8 mouse cellular contexts compared by ENCODE assay signal in the genomic region with DNA sequence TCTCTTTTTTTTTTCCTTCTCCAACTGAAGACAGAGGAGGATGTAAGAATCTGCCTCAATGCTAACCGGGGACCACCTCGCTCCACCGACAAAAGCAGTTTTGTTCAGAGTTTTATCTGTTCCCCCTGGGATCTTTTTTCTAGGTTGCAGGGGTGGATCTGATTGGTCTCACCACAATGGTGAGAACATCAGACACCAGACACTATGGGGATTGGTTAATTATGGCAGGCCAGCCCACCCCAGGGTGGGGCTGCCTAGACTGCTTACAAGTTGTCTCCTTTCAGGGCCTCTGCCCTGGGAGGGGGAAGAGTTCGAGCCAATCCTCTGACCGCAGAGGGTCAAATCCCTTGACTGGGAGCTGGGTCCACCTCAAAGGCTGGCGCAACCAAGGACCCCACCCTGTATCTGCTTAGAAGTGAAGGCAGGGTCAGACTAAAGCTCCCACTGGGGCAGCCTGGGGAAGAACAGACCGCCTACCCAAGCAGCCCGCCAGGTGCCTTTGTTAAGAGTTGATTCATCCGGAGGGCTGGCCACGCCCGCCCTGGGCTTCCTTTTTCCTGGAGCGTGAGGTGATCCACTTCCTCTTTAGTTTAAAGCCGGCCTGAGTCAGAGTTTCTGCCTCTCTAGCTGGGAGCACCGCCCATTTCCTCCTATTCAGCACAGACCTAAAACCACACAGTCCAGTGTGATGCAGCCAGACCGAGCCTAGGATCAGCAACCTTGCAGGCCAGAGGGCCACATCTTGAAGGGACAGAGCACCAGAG.
DNase-seq lines count a peak whose midpoint lies in the region; ATAC-seq and TF ChIP-seq lines count a peak whose summit lies in the region.

No protein-coding gene starts in this region.

- H3K36me3 ChIP-seq in ES-Bruce4 (ENCODE audit: control insufficient read depth, insufficient read depth, low read length, poor library complexity, severe bottlenecking) = no peaks in the 10 kb centered on the region
- no peaks in the 10 kb centered on the region for H3K36me3 ChIP-seq in intestine, postnatal 0 days (ENCODE audit: control insufficient read depth, insufficient read depth)
- no peaks in the 10 kb centered on the region for H3K36me3 ChIP-seq in neural tube, embryonic 13.5 days

- no peaks in the 10 kb centered on the region for H3K27me3 ChIP-seq in ES-Bruce4 (ENCODE audit: control insufficient read depth, insufficient read depth, low read length, poor library complexity, severe bottlenecking)
- no peaks in the 10 kb centered on the region for H3K27me3 ChIP-seq in intestine, postnatal 0 days (replicated peaks; ENCODE audit: control insufficient read depth, insufficient read depth, low read length)
- no peaks in the 10 kb centered on the region for H3K27me3 ChIP-seq in neural tube, embryonic 13.5 days

- peak; percentile 4 for DNase-seq in c-Kit-positive CD71-positive TER-119-negative erythroid progenitor cells, embryonic 14.5 days (ENCODE audit: low read depth)
- DNase-seq in heart, adult 11 months = peak; percentile 100
- peak; percentile 76 for DNase-seq in lung, adult 2 months
- DNase-seq in urinary bladder, postnatal 14 days (ENCODE audit: low spot score) = peak; percentile 85
- no peak for DNase-seq in frontal cortex, postnatal 25 days (ENCODE audit: low spot score in 2 of 2)

- WGBS in intestine, postnatal 0 days = 13% methylated on average over 15 of the region's 15 CpGs
- WGBS in lung, adult 2 months = 13% methylated on average over 15 of the region's 15 CpGs
- 9% methylated on average over 15 of the region's 15 CpGs for WGBS in neural tube, embryonic 13.5 days

- TF ChIP-seq CTCF in ES-Bruce4 (IDR thresholded peaks at IDR 0.05; ENCODE audit: low read depth, low read length) = no peak
- TF ChIP-seq CTCF in intestine, postnatal 0 days (IDR thresholded peaks at IDR 0.05; ENCODE audit: low read depth) = no peak
- no peak for TF ChIP-seq CTCF in lung, adult 2 months (IDR thresholded peaks at IDR 0.05; ENCODE audit: insufficient read depth, low read length)

- peaks cover 2% of the 10 kb centered on the region for H3K4me1 ChIP-seq in ES-Bruce4 (ENCODE audit: control insufficient read depth, insufficient read depth, low read length)
- H3K4me1 ChIP-seq in intestine, postnatal 0 days (replicated peaks; ENCODE audit: control insufficient read depth, insufficient read depth, low read length) = peaks cover 11% of the 10 kb centered on the region
- H3K4me1 ChIP-seq in lung, adult 2 months (ENCODE audit: control insufficient read depth, insufficient read depth, low read length) = peaks cover 12% of the 10 kb centered on the region
- peaks cover 40% of the 10 kb centered on the region for H3K4me1 ChIP-seq in neural tube, embryonic 13.5 days (replicated peaks)

- TF ChIP-seq EP300 in ES-Bruce4 (IDR thresholded peaks at IDR 0.05; ENCODE audit: insufficient read depth, low read depth, low read length) = peak; percentile 71; the same call in 1 of the 2 replicates

- H3K27ac ChIP-seq in ES-Bruce4 (ENCODE audit: insufficient read depth, low read length) = peak overlapping the region; percentile 99
- H3K27ac ChIP-seq in intestine, postnatal 0 days (ENCODE audit: low read depth, low read length) = peak overlapping the region; percentile 96
- peak overlapping the region; percentile 85 for H3K27ac ChIP-seq in neural tube, embryonic 13.5 days (replicated peaks)

- no peaks in the 10 kb centered on the region for H3K9me3 ChIP-seq in ES-Bruce4 (replicated peaks; ENCODE audit: control insufficient read depth, insufficient read depth, low read length, poor library complexity, severe bottlenecking)
- no peaks in the 10 kb centered on the region for H3K9me3 ChIP-seq in intestine, postnatal 0 days (ENCODE audit: control insufficient read depth)
- no peaks in the 10 kb centered on the region for H3K9me3 ChIP-seq in neural tube, embryonic 13.5 days

- peak; percentile 86 for ATAC-seq in intestine, postnatal 0 days
- ATAC-seq in neural tube, embryonic 13.5 days (ENCODE audit: low read depth) = peak; percentile 34; the same call in 1 of the 2 replicates

- H3K4me2 ChIP-seq in intestine, postnatal 0 days (replicated peaks; ENCODE audit: low read depth) = peak overlapping the region; percentile 61
- H3K4me2 ChIP-seq in neural tube, embryonic 13.5 days = peak overlapping the region; percentile 44

- peak overlapping the region; percentile 85 for H3K9ac ChIP-seq in ES-Bruce4 (ENCODE audit: low read depth, poor library complexity, severe bottlenecking)
- peak overlapping the region; percentile 65 for H3K9ac ChIP-seq in intestine, postnatal 0 days (ENCODE audit: low read depth, low read length)
- peak overlapping the region; percentile 63 for H3K9ac ChIP-seq in neural tube, embryonic 13.5 days

- H3K4me3 ChIP-seq in ES-Bruce4 (ENCODE audit: low read depth, low read length) = peak overlapping the region; percentile 76
- peak overlapping the region; percentile 32 for H3K4me3 ChIP-seq in intestine, postnatal 0 days (ENCODE audit: low read depth, low read length)
- H3K4me3 ChIP-seq in lung, adult 2 months (replicated peaks; ENCODE audit: extremely low read depth, low read depth, low read length) = peak overlapping the region; percentile 77
- peak overlapping the region; percentile 35 for H3K4me3 ChIP-seq in neural tube, embryonic 13.5 days

- TF ChIP-seq POLR2A in ES-Bruce4 (IDR thresholded peaks at IDR 0.05; ENCODE audit: insufficient read depth, low read length) = peak; percentile 79
- peak; percentile 87; the same call in 1 of the 2 replicates for TF ChIP-seq POLR2A in lung, adult 2 months (IDR thresholded peaks at IDR 0.05; ENCODE audit: borderline replicate concordance, extremely low read depth, low read depth, low read length)

Comparison
In these comparisons a context has a peak if more than half of its experiments do, and no peak if none do; other contexts are left out.
1. DNase-seq: peak in c-Kit-positive CD71-positive TER-119-negative erythroid progenitor cells, embryonic 14.5 days (single experiment), heart, adult 11 months (single experiment), lung, adult 2 months (single experiment) and urinary bladder, postnatal 14 days (single experiment); none in frontal cortex, postnatal 25 days (0 of 2).
2. Peak in every context shown above with its lines, with median percentiles within 50 percentile points of each other: H3K27ac ChIP-seq, H3K4me3 ChIP-seq and H3K9ac ChIP-seq.